Mouse (Mus musculus): ENCODE measurements around the gene Tmem167b. TPM values are rescaled to one million over a fixed set of nuclear protein-coding genes. Genes with fewer than 3 reads are reported as not detected.

The Tmem167b gene
- polyA plus RNA-seq, 1 experiment from 2014 or later = 41.1 TPM

Small RNAs within 50 kb of the gene (microRNA-seq; reads per million reads assigned to microRNA genes)
- not detected for gene Gm22860

Other genes with a start within 250 kb of the Tmem167b start
- gene Mybphl, start 197.6 kb downstream of the Tmem167b start, polyA plus RNA-seq (2014; fragmentation: Nextera tagmentation; extraction: Ambion mirVana) = not detected in 2 replicates
- gene Psrc1, start 178.6 kb downstream of the Tmem167b start, polyA plus RNA-seq (2014; fragmentation: Nextera tagmentation; extraction: Ambion mirVana) = 39.3 and 44.4 TPM in 2 replicates
- gene Celsr2, start 146.9 kb downstream of the Tmem167b start, polyA plus RNA-seq (2014; fragmentation: Nextera tagmentation; extraction: Ambion mirVana) = 20.6 and 21.9 TPM in 2 replicates
- 115 and 129 TPM in 2 replicates for gene Sars, start 117.3 kb downstream of the Tmem167b start, polyA plus RNA-seq (2014; fragmentation: Nextera tagmentation; extraction: Ambion mirVana)
- 0.42 and 0.65 TPM in 2 replicates for gene 1700013F07Rik, start 28.3 kb downstream of the Tmem167b start, polyA plus RNA-seq (2014; fragmentation: Nextera tagmentation; extraction: Ambion mirVana)
- gene 5330417C22Rik, start 25.9 kb downstream of the Tmem167b start, polyA plus RNA-seq (2014; fragmentation: Nextera tagmentation; extraction: Ambion mirVana) = 7.4 and 15.0 TPM in 2 replicates
- gene Taf13, start 9.2 kb upstream of the Tmem167b start, polyA plus RNA-seq (2014; fragmentation: Nextera tagmentation; extraction: Ambion mirVana) = 44.5 and 46.8 TPM in 2 replicates
- gene Wdr47, start 28.8 kb upstream of the Tmem167b start, polyA plus RNA-seq (2014; fragmentation: Nextera tagmentation; extraction: Ambion mirVana) = 14.0 and 15.3 TPM in 2 replicates
- gene Clcc1, start 91.4 kb upstream of the Tmem167b start, polyA plus RNA-seq (2014; fragmentation: Nextera tagmentation; extraction: Ambion mirVana) = 83.0 and 87.1 TPM in 2 replicates
- 58.5 and 63.4 TPM in 2 replicates for gene Gpsm2, start 159.8 kb upstream of the Tmem167b start, polyA plus RNA-seq (2014; fragmentation: Nextera tagmentation; extraction: Ambion mirVana)
- gene Aknad1, start 177.2 kb upstream of the Tmem167b start, polyA plus RNA-seq (2014; fragmentation: Nextera tagmentation; extraction: Ambion mirVana) = 0.24 and 0.41 TPM in 2 replicates